Mouse (Mus musculus): ENCODE data around the gene Trip11. TPM values are rescaled to one million over a fixed set of nuclear protein-coding genes. Genes with fewer than 3 reads are reported as not detected.

The Trip11 gene
- polyA plus RNA-seq, 1 experiment: 0.22 TPM

GRCm38 (mm10) chr12:101815796-101816195 is 97.3 kb downstream of the Trip11 start:
- Histone ChIP-seq H3K36me3 (replicated peaks; ENCODE audit: low read length) (no peaks in the 10 kb centered on the region), H3K9me3 (no peaks in the 10 kb centered on the region), H3K4me3 (replicated peaks) (no peak overlapping the region), H3K4me1 (peaks cover 22% of the 10 kb centered on the region), H3K27me3 (replicated peaks) (peaks cover 56% of the 10 kb centered on the region)
- TF ChIP-seq GATA1 (IDR thresholded peaks at IDR 0.05; ENCODE audit: borderline replicate concordance, low read length) (no peak), FLI1 (IDR thresholded peaks at IDR 0.05; ENCODE audit: low read length) (no peak)

- H3K4me3 ChIP-seq (replicated peaks): no peak overlapping the region
- peaks cover 51% of the 10 kb centered on the region for H3K27me3 ChIP-seq (replicated peaks)
- TF ChIP-seq FLI1 (IDR thresholded peaks at IDR 0.05; ENCODE audit: low read length): no peak
- peaks cover 20% of the 10 kb centered on the region for H3K4me1 ChIP-seq
- no peaks in the 10 kb centered on the region for H3K36me3 ChIP-seq (replicated peaks; ENCODE audit: low read length)
- H3K9me3 ChIP-seq: no peaks in the 10 kb centered on the region
These were observed 98.6 kb downstream of the Trip11 start for GRCm38 (mm10) chr12:101814423-101814822.

- Histone ChIP-seq H3K27me3 (replicated peaks) (peaks cover 22% of the 10 kb centered on the region), H3K9me3 (no peaks in the 10 kb centered on the region), H3K4me1 (peaks cover 4% of the 10 kb centered on the region; the same call in 1 of the 2 replicates), H3K36me3 (replicated peaks; ENCODE audit: low read length) (no peaks in the 10 kb centered on the region), H3K4me3 (replicated peaks) (no peak overlapping the region)
- TF ChIP-seq FLI1 (IDR thresholded peaks at IDR 0.05; ENCODE audit: low read length) (no peak), GATA1 (IDR thresholded peaks at IDR 0.05; ENCODE audit: borderline replicate concordance, low read length) (no peak)
These were observed 101.9 kb downstream of the Trip11 start for GRCm38 (mm10) chr12:101811181-101811580.

- Histone ChIP-seq H3K4me3 (replicated peaks) (no peak overlapping the region), H3K4me1 (peaks cover 4% of the 10 kb centered on the region; the same call in 1 of the 2 replicates), H3K36me3 (replicated peaks; ENCODE audit: low read length) (no peaks in the 10 kb centered on the region), H3K9me3 (no peaks in the 10 kb centered on the region), H3K27me3 (replicated peaks) (peaks cover 22% of the 10 kb centered on the region)
- TF ChIP-seq GATA1 (IDR thresholded peaks at IDR 0.05; ENCODE audit: borderline replicate concordance, low read length) (no peak), FLI1 (IDR thresholded peaks at IDR 0.05; ENCODE audit: low read length) (no peak)
These were observed 102.6 kb downstream of the Trip11 start for GRCm38 (mm10) chr12:101810515-101810914.

- no peak overlapping the region for H3K4me3 ChIP-seq (replicated peaks)
- no peaks in the 10 kb centered on the region for H3K9me3 ChIP-seq
- TF ChIP-seq GATA1 (IDR thresholded peaks at IDR 0.05; ENCODE audit: borderline replicate concordance, low read length) (no peak), FLI1 (IDR thresholded peaks at IDR 0.05; ENCODE audit: low read length) (no peak)
- peaks cover 14% of the 10 kb centered on the region for H3K27me3 ChIP-seq (replicated peaks)
- no peaks in the 10 kb centered on the region for H3K36me3 ChIP-seq (replicated peaks; ENCODE audit: low read length)
- H3K4me1 ChIP-seq: no peaks in the 10 kb centered on the region
These were observed 105.7 kb downstream of the Trip11 start for GRCm38 (mm10) chr12:101807400-101807799.

GRCm38 (mm10) chr12:101802445-101802844 is 110.6 kb downstream of the Trip11 start:
- no peaks in the 10 kb centered on the region for H3K36me3 ChIP-seq (replicated peaks; ENCODE audit: low read length)
- H3K9me3 ChIP-seq: no peaks in the 10 kb centered on the region
- no peak overlapping the region for H3K4me3 ChIP-seq (replicated peaks)
- no peak for TF ChIP-seq FLI1 (IDR thresholded peaks at IDR 0.05; ENCODE audit: low read length)
- no peak for TF ChIP-seq GATA1 (IDR thresholded peaks at IDR 0.05; ENCODE audit: borderline replicate concordance, low read length)
- no peaks in the 10 kb centered on the region for H3K4me1 ChIP-seq
- peaks cover 6% of the 10 kb centered on the region for H3K27me3 ChIP-seq (replicated peaks)

- no peak for TF ChIP-seq FLI1 (IDR thresholded peaks at IDR 0.05; ENCODE audit: low read length)
- no peak for TF ChIP-seq GATA1 (IDR thresholded peaks at IDR 0.05; ENCODE audit: borderline replicate concordance, low read length)
- no peaks in the 10 kb centered on the region for H3K9me3 ChIP-seq
- peaks cover 6% of the 10 kb centered on the region for H3K27me3 ChIP-seq (replicated peaks)
- H3K4me1 ChIP-seq: no peaks in the 10 kb centered on the region
- no peaks in the 10 kb centered on the region for H3K36me3 ChIP-seq (replicated peaks; ENCODE audit: low read length)
- H3K4me3 ChIP-seq (replicated peaks): no peak overlapping the region
These were observed 111.3 kb downstream of the Trip11 start for GRCm38 (mm10) chr12:101801744-101802143.

GRCm38 (mm10) chr12:101801051-101801450 is 112.0 kb downstream of the Trip11 start:
- peaks cover 8% of the 10 kb centered on the region for H3K27me3 ChIP-seq (replicated peaks)

GRCm38 (mm10) chr12:101798189-101798922 is 114.7 kb downstream of the Trip11 start:
- no peaks in the 10 kb centered on the region for H3K36me3 ChIP-seq (replicated peaks; ENCODE audit: low read length)
- H3K9me3 ChIP-seq: no peaks in the 10 kb centered on the region
- TF ChIP-seq GATA1 (IDR thresholded peaks at IDR 0.05; ENCODE audit: borderline replicate concordance, low read length) (no peak), FLI1 (IDR thresholded peaks at IDR 0.05; ENCODE audit: low read length) (no peak)
- no peak overlapping the region for H3K4me3 ChIP-seq (replicated peaks)
- H3K27me3 ChIP-seq (replicated peaks): peaks cover 5% of the 10 kb centered on the region
- no peaks in the 10 kb centered on the region for H3K4me1 ChIP-seq

More at GRCm38 (mm10) chr12:101801051-101801450, 112.0 kb downstream of the Trip11 start:
- no peak for TF ChIP-seq FLI1 (IDR thresholded peaks at IDR 0.05; ENCODE audit: low read length)
- no peak for TF ChIP-seq GATA1 (IDR thresholded peaks at IDR 0.05; ENCODE audit: borderline replicate concordance, low read length)
- Histone ChIP-seq H3K9me3 (no peaks in the 10 kb centered on the region), H3K4me3 (replicated peaks) (no peak overlapping the region), H3K4me1 (no peaks in the 10 kb centered on the region), H3K36me3 (replicated peaks; ENCODE audit: low read length) (no peaks in the 10 kb centered on the region)

GRCm38 (mm10) chr12:101794458-101794857 is 118.6 kb downstream of the Trip11 start:
- no peaks in the 10 kb centered on the region for H3K4me1 ChIP-seq
- no peaks in the 10 kb centered on the region for H3K9me3 ChIP-seq
- no peak overlapping the region for H3K4me3 ChIP-seq (replicated peaks)
- peaks cover 7% of the 10 kb centered on the region for H3K27me3 ChIP-seq (replicated peaks)
- TF ChIP-seq GATA1 (IDR thresholded peaks at IDR 0.05; ENCODE audit: borderline replicate concordance, low read length): no peak
- TF ChIP-seq FLI1 (IDR thresholded peaks at IDR 0.05; ENCODE audit: low read length): no peak
- no peaks in the 10 kb centered on the region for H3K36me3 ChIP-seq (replicated peaks; ENCODE audit: low read length)

Measured in megakaryocyte, embryonic 14.5 days (primary cell).